Mouse (Mus musculus): Measurements from ENCODE around the gene Cpped1. TPM values are rescaled to one million over a fixed set of nuclear protein-coding genes. Genes with fewer than 3 reads are reported as not detected.

Cpped1 gene
- polyA plus RNA-seq, 1 experiment from 2014 or later, result 14.2 TPM

- WGBS, result 82% methylated on average over 3 of the region's 3 CpGs
- Histone ChIP-seq H3K9ac (no peak overlapping the region), H3K4me1 (no peaks in the 10 kb centered on the region), H3K27me3 (replicated peaks) (no peaks in the 10 kb centered on the region), H3K9me3 (no peaks in the 10 kb centered on the region), H3K4me3 (no peak overlapping the region), H3K27ac (no peak overlapping the region), H3K36me3 (replicated peaks) (no peaks in the 10 kb centered on the region), H3K4me2 (no peak overlapping the region)
- ATAC-seq (replicated peaks), result no peak
Measured at GRCm38 (mm10) chr16:11889741-11890140, 19.5 kb downstream of the Cpped1 start.

GRCm38 (mm10) chr16:11881795-11882194, 27.4 kb downstream of the Cpped1 start:
- Histone ChIP-seq H3K4me2 (no peak overlapping the region), H3K36me3 (replicated peaks) (no peaks in the 10 kb centered on the region), H3K27me3 (replicated peaks) (no peaks in the 10 kb centered on the region), H3K27ac (no peak overlapping the region), H3K4me1 (no peaks in the 10 kb centered on the region), H3K4me3 (no peak overlapping the region), H3K9me3 (no peaks in the 10 kb centered on the region), H3K9ac (no peak overlapping the region)
- no peak for ATAC-seq (replicated peaks)
- 64% methylated on average over 6 of the region's 6 CpGs for WGBS

GRCm38 (mm10) chr16:11880461-11880860, 28.8 kb downstream of the Cpped1 start:
- H3K9me3 ChIP-seq, result no peaks in the 10 kb centered on the region
- 79% methylated on average over 6 of the region's 6 CpGs for WGBS
- no peak for ATAC-seq (replicated peaks)
- H3K4me3 ChIP-seq, result no peak overlapping the region
- H3K9ac ChIP-seq, result no peak overlapping the region
- H3K27me3 ChIP-seq (replicated peaks), result no peaks in the 10 kb centered on the region
- H3K4me2 ChIP-seq, result no peak overlapping the region
- no peaks in the 10 kb centered on the region for H3K36me3 ChIP-seq (replicated peaks)
- no peaks in the 10 kb centered on the region for H3K4me1 ChIP-seq
- H3K27ac ChIP-seq, result no peak overlapping the region

GRCm38 (mm10) chr16:11879196-11879595, 30.0 kb downstream of the Cpped1 start:
- Histone ChIP-seq H3K4me1 (no peaks in the 10 kb centered on the region), H3K9ac (no peak overlapping the region), H3K4me3 (no peak overlapping the region), H3K27ac (no peak overlapping the region), H3K36me3 (replicated peaks) (no peaks in the 10 kb centered on the region), H3K9me3 (no peaks in the 10 kb centered on the region), H3K27me3 (replicated peaks) (no peaks in the 10 kb centered on the region), H3K4me2 (no peak overlapping the region)
- 81% methylated on average over 6 of the region's 6 CpGs for WGBS
- no peak for ATAC-seq (replicated peaks)

GRCm38 (mm10) chr16:11875227-11875626, 34.0 kb downstream of the Cpped1 start:
- no peak overlapping the region for H3K27ac ChIP-seq
- 89% methylated on average over 5 of the region's 5 CpGs for WGBS
- H3K9ac ChIP-seq, result no peak overlapping the region
- no peaks in the 10 kb centered on the region for H3K4me1 ChIP-seq
- no peak for ATAC-seq (replicated peaks)
- H3K36me3 ChIP-seq (replicated peaks), result no peaks in the 10 kb centered on the region
- no peaks in the 10 kb centered on the region for H3K27me3 ChIP-seq (replicated peaks)
- H3K4me2 ChIP-seq, result no peak overlapping the region
- no peaks in the 10 kb centered on the region for H3K9me3 ChIP-seq
- no peak overlapping the region for H3K4me3 ChIP-seq

- Histone ChIP-seq H3K27me3 (replicated peaks) (no peaks in the 10 kb centered on the region), H3K4me1 (no peaks in the 10 kb centered on the region), H3K9me3 (no peaks in the 10 kb centered on the region), H3K9ac (no peak overlapping the region), H3K4me3 (no peak overlapping the region), H3K36me3 (replicated peaks) (no peaks in the 10 kb centered on the region), H3K27ac (no peak overlapping the region), H3K4me2 (no peak overlapping the region)
- WGBS, result 89% methylated on average over 3 of the region's 3 CpGs
- ATAC-seq (replicated peaks), result no peak
Measured at GRCm38 (mm10) chr16:11873292-11873691, 36.0 kb downstream of the Cpped1 start.

GRCm38 (mm10) chr16:11868486-11868885, 40.8 kb downstream of the Cpped1 start:
- no peaks in the 10 kb centered on the region for H3K27me3 ChIP-seq (replicated peaks)
- H3K9ac ChIP-seq, result no peak overlapping the region
- 82% methylated on average over 3 of the region's 3 CpGs for WGBS
- no peaks in the 10 kb centered on the region for H3K36me3 ChIP-seq (replicated peaks)
- no peak for ATAC-seq (replicated peaks)
- H3K4me1 ChIP-seq, result no peaks in the 10 kb centered on the region
- H3K9me3 ChIP-seq, result no peaks in the 10 kb centered on the region
- no peak overlapping the region for H3K27ac ChIP-seq
- no peak overlapping the region for H3K4me3 ChIP-seq
- H3K4me2 ChIP-seq, result no peak overlapping the region

GRCm38 (mm10) chr16:11852716-11853605, 56.3 kb downstream of the Cpped1 start:
- WGBS, result 64% methylated on average over 8 of the region's 8 CpGs
- peak; percentile 43; the same call in 1 of the 2 replicates for ATAC-seq (replicated peaks)
- no peak overlapping the region for H3K4me2 ChIP-seq
- H3K27ac ChIP-seq, result peak overlapping the region; percentile 43
- 0 out of 2 replicates have a peak, but pooled peaks cover 4% of the 10 kb centered on the region for H3K4me1 ChIP-seq
- H3K9me3 ChIP-seq, result no peaks in the 10 kb centered on the region
- H3K36me3 ChIP-seq (replicated peaks), result no peaks in the 10 kb centered on the region
- H3K4me3 ChIP-seq, result no peak overlapping the region
- H3K9ac ChIP-seq, result no peak overlapping the region
- H3K27me3 ChIP-seq (replicated peaks), result no peaks in the 10 kb centered on the region

- Histone ChIP-seq H3K36me3 (replicated peaks) (no peaks in the 10 kb centered on the region), H3K4me1 (0 out of 2 replicates have a peak, but pooled peaks cover 9% of the 10 kb centered on the region), H3K9ac (no peak overlapping the region), H3K27me3 (replicated peaks) (no peaks in the 10 kb centered on the region), H3K4me3 (no peak overlapping the region), H3K9me3 (no peaks in the 10 kb centered on the region), H3K4me2 (no peak overlapping the region), H3K27ac (no peak overlapping the region)
- no peak for ATAC-seq (replicated peaks)
- 88% methylated on average over 5 of the region's 5 CpGs for WGBS
Measured at GRCm38 (mm10) chr16:11848990-11849658, 60.1 kb downstream of the Cpped1 start.

GRCm38 (mm10) chr16:11845309-11845708, 63.9 kb downstream of the Cpped1 start:
- 0 out of 2 replicates have a peak, but pooled peaks cover 5% of the 10 kb centered on the region for H3K4me1 ChIP-seq
- WGBS, result 69% methylated on average over 5 of the region's 5 CpGs
- peak overlapping the region; percentile 64 for H3K27ac ChIP-seq
- no peaks in the 10 kb centered on the region for H3K9me3 ChIP-seq
- no peak overlapping the region for H3K9ac ChIP-seq
- no peak overlapping the region for H3K4me3 ChIP-seq
- peak; percentile 74 for ATAC-seq (replicated peaks)
- H3K27me3 ChIP-seq (replicated peaks), result no peaks in the 10 kb centered on the region
- H3K36me3 ChIP-seq (replicated peaks), result no peaks in the 10 kb centered on the region
- H3K4me2 ChIP-seq, result no peak overlapping the region

GRCm38 (mm10) chr16:11843441-11843840, 65.8 kb downstream of the Cpped1 start:
- Histone ChIP-seq H3K9me3 (no peaks in the 10 kb centered on the region), H3K36me3 (replicated peaks) (no peaks in the 10 kb centered on the region), H3K9ac (no peak overlapping the region), H3K4me2 (no peak overlapping the region), H3K27me3 (replicated peaks) (no peaks in the 10 kb centered on the region), H3K4me1 (0 out of 2 replicates have a peak, but pooled peaks cover 5% of the 10 kb centered on the region), H3K27ac (no peak overlapping the region), H3K4me3 (no peak overlapping the region)
- 94% methylated on average over 2 of the region's 2 CpGs for WGBS
- ATAC-seq (replicated peaks), result no peak

- no peak overlapping the region for H3K4me2 ChIP-seq
- no peaks in the 10 kb centered on the region for H3K4me1 ChIP-seq
- H3K9me3 ChIP-seq, result no peaks in the 10 kb centered on the region
- no peak overlapping the region for H3K27ac ChIP-seq
- H3K9ac ChIP-seq, result no peak overlapping the region
- H3K4me3 ChIP-seq, result no peak overlapping the region
- no peaks in the 10 kb centered on the region for H3K27me3 ChIP-seq (replicated peaks)
- no peaks in the 10 kb centered on the region for H3K36me3 ChIP-seq (replicated peaks)
- ATAC-seq (replicated peaks), result no peak
- 93% methylated on average over 1 of the region's 1 CpGs for WGBS
Measured at GRCm38 (mm10) chr16:11833474-11833873, 75.8 kb downstream of the Cpped1 start.

Data from midbrain, embryonic 15.5 days (tissue).